8 mouse cellular contexts compared by ENCODE assay signal in the genomic region with DNA sequence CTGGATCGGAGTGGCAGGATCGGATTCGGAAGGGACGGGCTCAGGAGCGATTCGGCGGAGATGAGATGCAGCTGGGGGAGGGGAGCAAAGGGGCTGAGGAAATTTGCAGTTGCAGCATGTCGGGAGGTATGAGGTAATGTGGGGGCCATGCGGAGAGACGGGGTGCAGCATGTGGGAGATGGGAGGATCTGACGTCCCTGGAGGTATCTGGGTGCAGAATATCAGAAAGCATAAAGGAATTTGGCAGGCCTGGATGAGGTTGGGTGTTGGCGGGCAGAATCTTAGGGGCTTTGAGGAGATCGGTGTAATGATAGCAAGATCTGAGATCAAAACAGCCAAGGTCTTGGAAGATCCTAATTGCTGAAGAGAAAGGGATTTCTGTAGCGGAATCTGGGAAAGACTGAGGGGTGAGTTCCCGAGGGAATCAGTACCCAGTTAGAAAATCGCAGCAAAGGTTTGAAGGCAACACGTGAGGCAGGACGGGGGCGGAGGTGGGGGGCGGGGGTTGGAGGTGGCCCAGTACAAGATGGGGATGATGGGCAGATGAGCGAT. TPM values are rescaled to one million over a fixed set of nuclear protein-coding genes. Genes with fewer than 3 reads are reported as not detected.
DNase-seq lines count a peak whose midpoint lies in the region; ATAC-seq and TF ChIP-seq lines count a peak whose summit lies in the region.

No protein-coding gene starts in this region.

- H3K36me3 ChIP-seq in embryonic facial prominence, embryonic 15.5 days: no peaks in the 10 kb centered on the region
- H3K36me3 ChIP-seq in limb, embryonic 14.5 days (ENCODE audit: control insufficient read depth, insufficient read depth, low read length): no peaks in the 10 kb centered on the region

- peaks cover 13% of the 10 kb centered on the region for H3K4me1 ChIP-seq in embryonic facial prominence, embryonic 15.5 days
- H3K4me1 ChIP-seq in limb, embryonic 14.5 days (ENCODE audit: control insufficient read depth, insufficient read depth, low read length): peaks cover 18% of the 10 kb centered on the region
- H3K4me1 ChIP-seq in olfactory bulb, adult 2 months (ENCODE audit: control insufficient read depth, insufficient read depth, low read length): peaks cover 11% of the 10 kb centered on the region

- H3K9me3 ChIP-seq in embryonic facial prominence, embryonic 15.5 days (replicated peaks): no peaks in the 10 kb centered on the region
- H3K9me3 ChIP-seq in limb, embryonic 14.5 days (ENCODE audit: control insufficient read depth, low read length): no peaks in the 10 kb centered on the region

- peak overlapping the region; percentile 66 for H3K9ac ChIP-seq in embryonic facial prominence, embryonic 15.5 days
- peak overlapping the region; percentile 68 for H3K9ac ChIP-seq in limb, embryonic 14.5 days (ENCODE audit: low read depth, low read length, severe bottlenecking)

- TF ChIP-seq CTCF in layer of hippocampus, adult 2 months (conservative IDR thresholded peaks at IDR 0.05): no peak
- TF ChIP-seq CTCF in olfactory bulb, adult 2 months (IDR thresholded peaks at IDR 0.05; ENCODE audit: insufficient read depth, low read depth, low read length): no peak

- no peaks in the 10 kb centered on the region for H3K27me3 ChIP-seq in embryonic facial prominence, embryonic 15.5 days
- H3K27me3 ChIP-seq in limb, embryonic 14.5 days (ENCODE audit: control insufficient read depth, insufficient read depth, low read length): no peaks in the 10 kb centered on the region

- H3K4me3 ChIP-seq in layer of hippocampus, adult 2 months: peak overlapping the region; percentile 91
- peak overlapping the region; percentile 75 for H3K4me3 ChIP-seq in embryonic facial prominence, embryonic 15.5 days (replicated peaks)
- H3K4me3 ChIP-seq in limb, embryonic 14.5 days (replicated peaks; ENCODE audit: low read length): peak overlapping the region; percentile 64
- peak overlapping the region; percentile 95 for H3K4me3 ChIP-seq in olfactory bulb, adult 2 months (ENCODE audit: insufficient read depth, low read depth, low read length)

- ATAC-seq in embryonic facial prominence, embryonic 15.5 days (ENCODE audit: insufficient number of reproducible peaks, low FRiP score, low TSS enrichment, low read depth): peak; percentile 82
- ATAC-seq in limb, embryonic 14.5 days (ENCODE audit: low FRiP score, low read depth): peak; percentile 83

- DNase-seq in layer of hippocampus, adult 2 months (ENCODE audit: low spot score in 2 of 2): peak in 1 of 2 experiments; percentile 32
- DNase-seq in layer of hippocampus, postnatal 36 days: no peak
- peak; percentile 63 for DNase-seq in Muller cell, postnatal 12 days (ENCODE audit: inconsistent ontology term)
- no peak for DNase-seq in limb, embryonic 14.5 days (ENCODE audit: low spot score)
- DNase-seq in thymus, postnatal 14 days: no peak
- no peak for DNase-seq in urinary bladder, postnatal 10 days (ENCODE audit: low spot score)

- WGBS in embryonic facial prominence, embryonic 15.5 days: 1% methylated on average over 21 of the region's 21 CpGs
- WGBS in limb, embryonic 14.5 days: under 1% methylated on average over 21 of the region's 21 CpGs
- WGBS in olfactory bulb, adult 2 months: under 1% methylated on average over 21 of the region's 21 CpGs

- H3K4me2 ChIP-seq in embryonic facial prominence, embryonic 15.5 days (replicated peaks): peak overlapping the region; percentile 67
- peak overlapping the region; percentile 61 for H3K4me2 ChIP-seq in limb, embryonic 14.5 days (replicated peaks; ENCODE audit: low read depth, low read length, severe bottlenecking)

- TF ChIP-seq POLR2A in limb, embryonic 14.5 days (IDR thresholded peaks at IDR 0.05; ENCODE audit: borderline replicate concordance, extremely low read depth, insufficient read depth, insufficient read length): no peak
- no peak for TF ChIP-seq POLR2A in olfactory bulb, adult 2 months (IDR thresholded peaks at IDR 0.05; ENCODE audit: insufficient read depth, low read depth, low read length)

- peak overlapping the region; percentile 98 for H3K27ac ChIP-seq in layer of hippocampus, adult 2 months
- H3K27ac ChIP-seq in embryonic facial prominence, embryonic 15.5 days (replicated peaks): peak overlapping the region; percentile 58
- H3K27ac ChIP-seq in limb, embryonic 14.5 days (replicated peaks; ENCODE audit: low read depth, low read length): no peak overlapping the region
- peak overlapping the region; percentile 73 for H3K27ac ChIP-seq in olfactory bulb, adult 2 months (ENCODE audit: insufficient read depth, low read depth, low read length)

RNA-seq across cellular contexts. Expression of a gene that starts 0.4 kb away (rescaled TPM):
- 100 to 1,000 TPM; 209 to 227 TPM for total RNA-seq in layer of hippocampus, adult 2 months (2021)
- 100 to 1,000 TPM; 214 to 218 TPM for total RNA-seq in layer of hippocampus, postnatal 36 days (2021)
- polyA plus RNA-seq in embryonic facial prominence, embryonic 15.5 days (2015; fragmentation: Nextera tagmentation; extraction: Ambion mirVana): 46.6 and 50.1 TPM in 2 replicates
- 34.5 and 38.4 TPM in 2 replicates for polyA plus RNA-seq in limb, embryonic 14.5 days (2012; rRNA removed)
- polyA plus RNA-seq in limb, embryonic 14.5 days (2014; fragmentation: Nextera tagmentation; extraction: Ambion mirVana): 50.5 and 59.0 TPM in 2 replicates
- not detected in 2 replicates for polyA plus RNA-seq in olfactory bulb, adult 2 months (2012; ENCODE audit: insufficient read depth, insufficient read length, low replicate concordance, missing spikeins)

Comparison
In these comparisons a context has a peak if more than half of its experiments do, and no peak if none do; other contexts are left out.
1. RNA of a gene that starts 0.4 kb away (polyA plus RNA-seq): 34.5 to 59.0 TPM in limb, embryonic 14.5 days and 46.6 to 50.1 TPM in embryonic facial prominence, embryonic 15.5 days; not detected in olfactory bulb, adult 2 months; every median in the first group is over 10 times any median in the second.
2. Peak in every context shown above with its lines, with median percentiles within 50 percentile points of each other: H3K4me3 ChIP-seq.